Mouse (Mus musculus): ENCODE data around the gene Elk4.

- TF ChIP-seq POLR2A (IDR thresholded peaks at IDR 0.05; ENCODE audit: borderline replicate concordance, low read depth, low read length) (no peak), CTCF (IDR thresholded peaks at IDR 0.05; ENCODE audit: low read depth, low read length) (no peak)
Measured at GRCm38 (mm10) chr1:131970661-131971520, 36.5 kb upstream of the Elk4 start.

All from bone marrow macrophage, adult 2 months (primary cell).